Mouse (Mus musculus) heart, embryonic 10.5 days (tissue): ENCODE measurements around the gene Dhx16. TPM values are rescaled to one million over a fixed set of nuclear protein-coding genes. Genes with fewer than 3 reads are reported as not detected.
"Not testable (repeated sequence)": the region's sequence is repeated elsewhere in the genome, so short reads cannot be mapped to it uniquely, and the experiment has no call there.

Source experiments
- DNase-seq: peaks from one replicate; pipeline ENCODE4 v3.0.0-alpha.2; 2017; ENCODE audit warnings: low spot score
- H3K27ac ChIP-seq: fragments of 300-500 bp; sonication (generic); 2 replicates; pipeline ENCODE4 v1.5.1; 2016; ENCODE audit warnings: mild to moderate bottlenecking
- H3K27me3 ChIP-seq: fragments of 300-500 bp; sonication (generic); 2 replicates; pipeline ENCODE4 v1.6.1; 2016; ENCODE audit warnings: mild to moderate bottlenecking; ENCODE audit not compliant: poor library complexity, insufficient read depth, severe bottlenecking
- H3K36me3 ChIP-seq: fragments of 300-500 bp; sonication (generic); 2 replicates; pipeline ENCODE4 v1.6.1; 2016; ENCODE audit warnings: mild to moderate bottlenecking, moderate library complexity
- H3K4me1 ChIP-seq: fragments of 300-500 bp; sonication (generic); 2 replicates; pipeline ENCODE4 v1.6.1; 2016; ENCODE audit warnings: mild to moderate bottlenecking
- H3K4me3 ChIP-seq: fragments of 300-500 bp; sonication (generic); 2 replicates; pipeline ENCODE4 v1.5.1; 2016; ENCODE audit warnings: mild to moderate bottlenecking, moderate library complexity
- H3K9me3 ChIP-seq: fragments of 300-500 bp; sonication (generic); 2 replicates; pipeline ENCODE4 v1.6.1; 2016; ENCODE audit warnings: mild to moderate bottlenecking, moderate library complexity
- WGBS: fragments of 180-500 bp; shearing (Covaris S2); methylation state at CpG from one replicate; pipeline ENCODE4 v1.1.7; 2016; 5-methylcytosine and 5-hydroxymethylcytosine counted together
- polyA plus RNA-seq: library from polyadenylated mRNA; unstranded; fragments of >200 nt; fragmentation: Nextera tagmentation; extraction: Ambion mirVana; gene quantifications from 2 replicates; pipeline ENCODE4 v1.2.1, GENCODE M21; 2016

Dhx16 gene
- polyA plus RNA-seq, 1 experiment from 2014 or later = 44.5 TPM

GRCm38 (mm10) chr17:35839002-35839401 lies 40.6 kb upstream of the Dhx16 start:
- not testable (repeated sequence) for DNase-seq, H3K27me3 ChIP-seq, H3K9me3 ChIP-seq
- H3K4me1 ChIP-seq = peaks cover 31% of the 10 kb centered on the region
- peak overlapping the region; percentile 80 for H3K4me3 ChIP-seq
- peak overlapping the region; percentile 98 for H3K27ac ChIP-seq
- WGBS = 59% methylated on average over 3 of the region's 3 CpGs
- H3K36me3 ChIP-seq = peaks cover 29% of the 10 kb centered on the region

GRCm38 (mm10) chr17:35840561-35840960 lies 39.1 kb upstream of the Dhx16 start:
- no peaks in the 10 kb centered on the region for H3K9me3 ChIP-seq
- H3K36me3 ChIP-seq = peaks cover 24% of the 10 kb centered on the region
- H3K4me3 ChIP-seq = peak overlapping the region; percentile 77
- H3K27ac ChIP-seq = peak overlapping the region; percentile 94
- no peak for DNase-seq
- H3K4me1 ChIP-seq = peaks cover 21% of the 10 kb centered on the region
- H3K27me3 ChIP-seq = no peaks in the 10 kb centered on the region
- 53% methylated on average over 14 of the region's 14 CpGs for whole genome bisulfite sequencing

- H3K4me1 ChIP-seq = peaks cover 15% of the 10 kb centered on the region
- H3K9me3 ChIP-seq = no peaks in the 10 kb centered on the region
- DNase-seq = peak; percentile 100
- H3K4me3 ChIP-seq = peak within 1 kb of the TSS; percentile 77
- peaks cover 24% of the 10 kb centered on the region for H3K36me3 ChIP-seq
- peak within 1 kb of the TSS; percentile 94 for H3K27ac ChIP-seq
- H3K27me3 ChIP-seq = no peaks in the 10 kb centered on the region
- WGBS = under 1% methylated on average over 59 of the region's 59 CpGs
Observed at GRCm38 (mm10) chr17:35841076-35841950, 38.3 kb upstream of the Dhx16 start, which contains the start of gene Mdc1. TSS of gene Mdc1 (plus strand) at chr17:35841515.

- peaks cover 24% of the 10 kb centered on the region for H3K36me3 ChIP-seq
- 14% methylated on average over 11 of the region's 11 CpGs for WGBS
- peak overlapping the region; percentile 94 for H3K27ac ChIP-seq
- no peaks in the 10 kb centered on the region for H3K27me3 ChIP-seq
- peak overlapping the region; percentile 77 for H3K4me3 ChIP-seq
- DNase-seq = no peak
- peaks cover 15% of the 10 kb centered on the region for H3K4me1 ChIP-seq
- no peaks in the 10 kb centered on the region for H3K9me3 ChIP-seq
Observed at GRCm38 (mm10) chr17:35842006-35842405, 37.6 kb upstream of the Dhx16 start.

- no peaks in the 10 kb centered on the region for H3K9me3 ChIP-seq
- peaks cover 15% of the 10 kb centered on the region for H3K4me1 ChIP-seq
- H3K27me3 ChIP-seq = no peaks in the 10 kb centered on the region
- DNase-seq = no peak
- H3K4me3 ChIP-seq = no peak overlapping the region
- peaks cover 39% of the 10 kb centered on the region for H3K36me3 ChIP-seq
- H3K27ac ChIP-seq = no peak overlapping the region
- WGBS = 91% methylated on average over 3 of the region's 3 CpGs
Observed at GRCm38 (mm10) chr17:35843514-35843913, 36.1 kb upstream of the Dhx16 start.

- Histone ChIP-seq H3K27me3 (no peaks in the 10 kb centered on the region), H3K36me3 (peaks cover 83% of the 10 kb centered on the region), H3K4me1 (no peaks in the 10 kb centered on the region), H3K4me3 (no peak overlapping the region), H3K9me3 (no peaks in the 10 kb centered on the region), H3K27ac (no peak overlapping the region)
- WGBS = 44% methylated on average over 1 of the region's 1 CpGs
- DNase-seq = no peak
Observed at GRCm38 (mm10) chr17:35848112-35848511, 31.5 kb upstream of the Dhx16 start.

- peak; percentile 65 for DNase-seq
- H3K36me3 ChIP-seq = peaks cover 93% of the 10 kb centered on the region
- H3K27ac ChIP-seq = no peak overlapping the region
- WGBS = 72% methylated on average over 3 of the region's 3 CpGs
- H3K27me3 ChIP-seq = no peaks in the 10 kb centered on the region
- H3K4me1 ChIP-seq = no peaks in the 10 kb centered on the region
- H3K4me3 ChIP-seq = no peak overlapping the region
- H3K9me3 ChIP-seq = no peaks in the 10 kb centered on the region
Observed at GRCm38 (mm10) chr17:35850974-35851373, 28.6 kb upstream of the Dhx16 start.

GRCm38 (mm10) chr17:35859371-35859770 lies 20.2 kb upstream of the Dhx16 start:
- H3K4me1 ChIP-seq = peaks cover 19% of the 10 kb centered on the region
- 76% methylated on average over 1 of the region's 1 CpGs for WGBS

GRCm38 (mm10) chr17:35859835-35860234 lies 19.8 kb upstream of the Dhx16 start:
- Histone ChIP-seq H3K4me3 (no peak overlapping the region), H3K27ac (no peak overlapping the region), H3K4me1 (peaks cover 24% of the 10 kb centered on the region), H3K27me3 (no peaks in the 10 kb centered on the region), H3K36me3 (peaks cover 33% of the 10 kb centered on the region), H3K9me3 (no peaks in the 10 kb centered on the region)
- 51% methylated on average over 2 of the region's 2 CpGs for WGBS
- DNase-seq = peak; percentile 61

More at GRCm38 (mm10) chr17:35859371-35859770, 20.2 kb upstream of the Dhx16 start:
- Histone ChIP-seq H3K27me3 (no peaks in the 10 kb centered on the region), H3K27ac (no peak overlapping the region), H3K36me3 (peaks cover 37% of the 10 kb centered on the region), H3K4me3 (no peak overlapping the region), H3K9me3 (no peaks in the 10 kb centered on the region)
- DNase-seq = no peak

- H3K36me3 ChIP-seq = peaks cover 28% of the 10 kb centered on the region
- peak overlapping the region; percentile 80 for H3K4me3 ChIP-seq
- DNase-seq = no peak
- no peaks in the 10 kb centered on the region for H3K27me3 ChIP-seq
- peak overlapping the region; percentile 96 for H3K27ac ChIP-seq
- peaks cover 27% of the 10 kb centered on the region for H3K4me1 ChIP-seq
- no peaks in the 10 kb centered on the region for H3K9me3 ChIP-seq
- 6% methylated on average over 12 of the region's 12 CpGs for WGBS
Observed at GRCm38 (mm10) chr17:35860831-35861197, 18.8 kb upstream of the Dhx16 start.

- peak; percentile 95 for DNase-seq
- WGBS = under 1% methylated on average over 47 of the region's 47 CpGs
Observed at GRCm38 (mm10) chr17:35861198-35861857, 18.3 kb upstream of the Dhx16 start, which contains the start of gene Nrm. TSS of gene Nrm (plus strand) at chr17:35861318.

GRCm38 (mm10) chr17:35864832-35865353 lies 14.7 kb upstream of the Dhx16 start:
- 25% methylated on average over 10 of the region's 10 CpGs for WGBS
- Histone ChIP-seq H3K36me3 (peaks cover 7% of the 10 kb centered on the region), H3K9me3 (no peaks in the 10 kb centered on the region), H3K4me1 (peaks cover 57% of the 10 kb centered on the region), H3K27ac (peak overlapping the region; percentile 93), H3K4me3 (peak overlapping the region; percentile 71), H3K27me3 (no peaks in the 10 kb centered on the region)
- no peak for DNase-seq

More at GRCm38 (mm10) chr17:35861198-35861857, 18.3 kb upstream of the Dhx16 start, which contains the start of gene Nrm:
- Histone ChIP-seq H3K27ac (peak within 1 kb of the TSS; percentile 96), H3K4me1 (peaks cover 27% of the 10 kb centered on the region), H3K36me3 (peaks cover 26% of the 10 kb centered on the region), H3K9me3 (no peaks in the 10 kb centered on the region), H3K4me3 (peak within 1 kb of the TSS; percentile 80), H3K27me3 (no peaks in the 10 kb centered on the region)
